Mouse (Mus musculus) lung, embryonic 14.5 days (tissue): ENCODE measurements around the gene Mrpl52. TPM values are rescaled to one million over a fixed set of nuclear protein-coding genes. Genes with fewer than 3 reads are reported as not detected.
A peak's percentile ranks its signal among the peaks of the same experiment; 100 is the strongest.

Experiments used
- ATAC-seq: fragments of 200-750 bp; cut with Nextera tagmentation; 2 replicates; pipeline ENCODE4 v1.8.0; 2017; ENCODE audit warnings: mild to moderate bottlenecking, moderate TSS enrichment, moderate library complexity; ENCODE audit not compliant: insufficient read depth
- DNase-seq: peaks from one replicate; pipeline ENCODE4 v3.0.0-alpha.2; 2015
- H3K27ac ChIP-seq: fragments of 300-500 bp; sonication (generic); 2 replicates; pipeline ENCODE4 v1.5.1; 2014; ENCODE audit warnings: low read depth, mild to moderate bottlenecking, moderate library complexity
- H3K27me3 ChIP-seq: fragments of 300-500 bp; sonication (generic); 2 replicates; pipeline ENCODE4 v1.6.1; 2014; ENCODE audit warnings: low read length, control low read depth; ENCODE audit not compliant: insufficient read depth
- H3K36me3 ChIP-seq: fragments of 300-500 bp; sonication (generic); 2 replicates; pipeline ENCODE4 v1.6.1; 2014; ENCODE audit warnings: control low read depth; ENCODE audit not compliant: insufficient read depth
- H3K4me1 ChIP-seq: fragments of 300-500 bp; sonication (generic); 2 replicates; pipeline ENCODE4 v1.6.1; 2014; ENCODE audit warnings: antibody characterized with exemption, control low read depth; ENCODE audit not compliant: insufficient read depth
- H3K4me2 ChIP-seq: fragments of 300-500 bp; sonication (generic); 2 replicates; pipeline ENCODE4 v1.6.1; 2014; ENCODE audit warnings: mild to moderate bottlenecking
- H3K4me3 ChIP-seq: fragments of 300-500 bp; sonication (generic); 2 replicates; pipeline ENCODE4 v1.5.1; 2014; ENCODE audit warnings: low read depth, low read length
- H3K9ac ChIP-seq: fragments of 300-500 bp; sonication (generic); 2 replicates; pipeline ENCODE4 v1.6.1; 2014
- H3K9me3 ChIP-seq: fragments of 300-500 bp; sonication (generic); 2 replicates; pipeline ENCODE4 v1.6.1; 2016; ENCODE audit warnings: low read depth, low read length, control low read depth
- CTCF ChIP-seq: IDR thresholded peaks from 2 replicates; pipeline ENCODE4 v1.5.1; 2016; ENCODE audit warnings: antibody characterized with exemption, low read depth
- WGBS: fragments of 180-500 bp; shearing (Covaris S2); extraction: QIAGEN DNeasy Blood & Tissue Kit; methylation state at CpG from one replicate; pipeline ENCODE4 v1.1.7; 2014; 5-methylcytosine and 5-hydroxymethylcytosine counted together
- polyA plus RNA-seq: library from polyadenylated mRNA; unstranded; fragments of >200 nt; fragmentation: Nextera tagmentation; extraction: Ambion mirVana; gene quantifications from 2 replicates; pipeline ENCODE4 v1.2.1, GENCODE M21; 2014

The Mrpl52 gene
- polyA plus RNA-seq, 1 experiment from 2014 or later: 274 TPM

- H3K27ac ChIP-seq: no peak overlapping the region
- H3K36me3 ChIP-seq: peaks cover 39% of the 10 kb centered on the region
- H3K9ac ChIP-seq: no peak overlapping the region
- peaks cover 10% of the 10 kb centered on the region for H3K4me1 ChIP-seq
- WGBS: 79% methylated on average over 2 of the region's 2 CpGs
- ATAC-seq (peak; percentile 21; the same call in 1 of the 2 replicates), DNase-seq (peak; percentile 42)
- no peaks in the 10 kb centered on the region for H3K9me3 ChIP-seq
- H3K4me2 ChIP-seq: no peak overlapping the region
- no peak overlapping the region for H3K4me3 ChIP-seq
- H3K27me3 ChIP-seq: no peaks in the 10 kb centered on the region
- no peak for TF ChIP-seq CTCF
Measured at GRCm38 (mm10) chr14:54471467-54471866, 44.8 kb downstream of the Mrpl52 start.

- no peaks in the 10 kb centered on the region for H3K9me3 ChIP-seq
- peaks cover 28% of the 10 kb centered on the region for H3K36me3 ChIP-seq
- no peak for TF ChIP-seq CTCF
- peak; percentile 54 for DNase-seq
- ATAC-seq: no peak
- H3K9ac ChIP-seq: no peak overlapping the region
- H3K27ac ChIP-seq: no peak overlapping the region
- no peak overlapping the region for H3K4me2 ChIP-seq
- WGBS: 42% methylated on average over 5 of the region's 5 CpGs
- H3K27me3 ChIP-seq: no peaks in the 10 kb centered on the region
- no peak overlapping the region for H3K4me3 ChIP-seq
- H3K4me1 ChIP-seq: peaks cover 16% of the 10 kb centered on the region
Measured at GRCm38 (mm10) chr14:54472671-54473070, 46.0 kb downstream of the Mrpl52 start.

- H3K36me3 ChIP-seq: peaks cover 7% of the 10 kb centered on the region
- no peak overlapping the region for H3K4me3 ChIP-seq
- H3K9me3 ChIP-seq: no peaks in the 10 kb centered on the region
- TF ChIP-seq CTCF: no peak
- H3K9ac ChIP-seq: no peak overlapping the region
- WGBS: 66% methylated on average over 5 of the region's 5 CpGs
- ATAC-seq: no peak
- peaks cover 14% of the 10 kb centered on the region for H3K27me3 ChIP-seq
- no peak overlapping the region for H3K27ac ChIP-seq
- H3K4me1 ChIP-seq: peaks cover 19% of the 10 kb centered on the region
- no peak for DNase-seq
- H3K4me2 ChIP-seq: no peak overlapping the region
Measured at GRCm38 (mm10) chr14:54474744-54475143, 48.0 kb downstream of the Mrpl52 start.

GRCm38 (mm10) chr14:54475941-54476844, 49.5 kb downstream of the Mrpl52 start, which contains the start of gene Rem2:
Gene Rem2 (plus strand): TSS chr14:54476100.
- peak; percentile 64 for ATAC-seq
- H3K4me1 ChIP-seq: peaks cover 19% of the 10 kb centered on the region
- TF ChIP-seq CTCF: no peak
- H3K36me3 ChIP-seq: no peaks in the 10 kb centered on the region
- H3K4me2 ChIP-seq: peak within 1 kb of the TSS; percentile 66
- no peaks in the 10 kb centered on the region for H3K9me3 ChIP-seq
- peak within 1 kb of the TSS; percentile 47 for H3K9ac ChIP-seq
- DNase-seq: peak; percentile 80
- WGBS: under 1% methylated on average over 23 of the region's 23 CpGs
- H3K27ac ChIP-seq: peak within 1 kb of the TSS; percentile 63; the same call in 1 of the 2 replicates
- peak within 1 kb of the TSS; percentile 44 for H3K4me3 ChIP-seq
- peaks cover 17% of the 10 kb centered on the region for H3K27me3 ChIP-seq

DNA sequence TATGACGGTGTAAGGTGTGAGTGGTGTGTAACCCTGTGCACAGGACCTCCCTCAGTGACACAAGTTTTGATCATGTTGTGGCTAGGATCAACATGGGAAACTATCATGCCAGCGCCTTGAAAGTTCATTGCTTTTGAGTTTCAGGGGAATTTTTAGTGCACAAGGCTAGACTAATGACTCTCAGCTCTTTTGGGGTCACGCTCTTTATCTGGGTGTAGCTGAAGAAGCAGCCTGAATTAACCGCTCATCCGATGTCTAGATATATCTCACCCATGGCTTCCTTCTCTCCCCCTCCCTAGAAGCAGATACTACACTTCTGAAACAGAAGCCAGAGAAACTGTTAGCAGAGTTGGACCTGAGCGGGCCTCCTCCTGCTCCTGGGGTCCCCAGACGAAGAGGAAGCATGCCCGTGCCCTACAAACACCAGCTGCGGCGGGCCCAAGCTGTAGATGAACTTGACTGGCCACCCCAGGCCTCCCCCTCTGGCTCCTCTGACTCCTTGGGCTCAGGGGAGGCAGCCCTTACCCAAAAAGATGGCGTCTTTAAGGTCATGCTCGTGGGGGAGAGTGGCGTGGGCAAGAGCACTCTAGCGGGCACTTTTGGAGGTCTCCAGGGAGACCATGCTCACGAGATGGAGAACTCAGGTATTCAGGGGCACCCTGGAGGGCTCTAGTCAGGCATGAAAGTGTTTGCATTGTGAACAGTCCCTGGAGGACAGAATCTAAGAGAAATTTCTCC, 50.6 kb downstream of the Mrpl52 start:
- no peak overlapping the region for H3K4me3 ChIP-seq
- H3K27me3 ChIP-seq: peaks cover 17% of the 10 kb centered on the region
- H3K36me3 ChIP-seq: no peaks in the 10 kb centered on the region
- no peak for ATAC-seq
- no peak for DNase-seq
- WGBS: 62% methylated on average over 15 of the region's 15 CpGs
- H3K4me1 ChIP-seq: peaks cover 19% of the 10 kb centered on the region
- H3K9ac ChIP-seq: no peak overlapping the region
- no peak overlapping the region for H3K27ac ChIP-seq
- no peak overlapping the region; the same call in 1 of the 2 replicates for H3K4me2 ChIP-seq
- no peaks in the 10 kb centered on the region for H3K9me3 ChIP-seq
- TF ChIP-seq CTCF: no peak

Other genes with a start within 250 kb of the Mrpl52 start
- gene Dad1, start 172.8 kb upstream of the Mrpl52 start, polyA plus RNA-seq: 382 and 393 TPM in 2 replicates
- 42.1 and 49.1 TPM in 2 replicates for gene Abhd4, start 172.7 kb upstream of the Mrpl52 start, polyA plus RNA-seq
- not detected in 2 replicates for gene Olfr49, start 142.0 kb upstream of the Mrpl52 start, polyA plus RNA-seq
- 51.2 and 53.5 TPM in 2 replicates for gene Oxa1l, start 66.1 kb upstream of the Mrpl52 start, polyA plus RNA-seq
- gene Slc7a7, start 9.1 kb upstream of the Mrpl52 start, polyA plus RNA-seq: 7.4 and 7.6 TPM in 2 replicates
- gene Mmp14, start 4.7 kb downstream of the Mrpl52 start, polyA plus RNA-seq: 182 and 187 TPM in 2 replicates
- 46.1 and 46.2 TPM in 2 replicates for gene Lrp10, start 37.2 kb downstream of the Mrpl52 start, polyA plus RNA-seq
- gene Rem2, start 49.2 kb downstream of the Mrpl52 start, polyA plus RNA-seq: 8.1 and 8.3 TPM in 2 replicates
- gene Prmt5, start 90.6 kb downstream of the Mrpl52 start, polyA plus RNA-seq: 88.2 and 96.5 TPM in 2 replicates
- 53.0 and 60.3 TPM in 2 replicates for gene Haus4, start 127.7 kb downstream of the Mrpl52 start, polyA plus RNA-seq
- gene Ajuba, start 150.6 kb downstream of the Mrpl52 start, polyA plus RNA-seq: 37.8 and 43.6 TPM in 2 replicates
- 8.3 and 9.4 TPM in 2 replicates for gene 4931414P19Rik, start 179.1 kb downstream of the Mrpl52 start, polyA plus RNA-seq
- gene Psmb5, start 191.1 kb downstream of the Mrpl52 start, polyA plus RNA-seq: 374 and 393 TPM in 2 replicates
- not detected in 2 replicates for gene Psmb11, start 194.5 kb downstream of the Mrpl52 start, polyA plus RNA-seq
- gene Gm17606, start 214.0 kb downstream of the Mrpl52 start, polyA plus RNA-seq: not detected in 2 replicates
- gene Cdh24, start 214.5 kb downstream of the Mrpl52 start, polyA plus RNA-seq: 5.2 and 5.4 TPM in 2 replicates